Mouse (Mus musculus) midbrain, embryonic 16.5 days (tissue): Measurements from ENCODE around the gene Coro7. TPM values are rescaled to one million over a fixed set of nuclear protein-coding genes. Genes with fewer than 3 reads are reported as not detected.

Source experiments
- ATAC-seq: fragments of 200-750 bp; cut with Nextera tagmentation; 2 replicates; pipeline ENCODE4 v1.8.0; 2017; ENCODE audit warnings: moderate TSS enrichment
- H3K27ac ChIP-seq: fragments of 300-500 bp; sonication (generic); 2 replicates; pipeline ENCODE4 v1.5.1; 2014; ENCODE audit warnings: mild to moderate bottlenecking, low read length, mixed read lengths
- H3K27me3 ChIP-seq: fragments of 300-500 bp; sonication (generic); 2 replicates; pipeline ENCODE4 v1.6.1; 2014; ENCODE audit warnings: low read depth, low read length, mixed read lengths; ENCODE audit not compliant: control insufficient read depth, insufficient read depth
- H3K36me3 ChIP-seq: fragments of 300-500 bp; sonication (generic); 2 replicates; pipeline ENCODE4 v1.6.1; 2014; ENCODE audit warnings: mild to moderate bottlenecking, low read length, moderate library complexity, mixed read lengths; ENCODE audit not compliant: control insufficient read depth, insufficient read depth
- H3K4me1 ChIP-seq: fragments of 300-500 bp; sonication (generic); 2 replicates; pipeline ENCODE4 v1.6.1; 2014; ENCODE audit warnings: mild to moderate bottlenecking, low read length, mixed read lengths; ENCODE audit not compliant: control insufficient read depth, insufficient read depth
- H3K4me2 ChIP-seq: fragments of 300-500 bp; sonication (generic); 2 replicates; pipeline ENCODE4 v1.6.1; 2014; ENCODE audit warnings: mild to moderate bottlenecking, low read length, mixed read lengths
- H3K4me3 ChIP-seq: fragments of 300-500 bp; sonication (generic); 2 replicates; pipeline ENCODE4 v1.5.1; 2014; ENCODE audit warnings: low read depth, mild to moderate bottlenecking, low read length, moderate library complexity, mixed read lengths
- H3K9ac ChIP-seq: fragments of 300-500 bp; sonication (generic); 2 replicates; pipeline ENCODE4 v1.6.1; 2014; ENCODE audit warnings: low read depth, low read length, mixed read lengths
- H3K9me3 ChIP-seq: fragments of 300-500 bp; sonication (generic); replicated peaks from 2 replicates; pipeline ENCODE4 v1.6.1; 2014; ENCODE audit warnings: mild to moderate bottlenecking, low read length, mixed read lengths; ENCODE audit not compliant: control insufficient read depth, poor library complexity, severe bottlenecking
- WGBS: fragments of 180-500 bp; shearing (Covaris S2); extraction: QIAGEN DNeasy Blood & Tissue Kit; methylation state at CpG from one replicate; pipeline ENCODE4 v1.1.7; 2014; 5-methylcytosine and 5-hydroxymethylcytosine counted together
- polyA plus RNA-seq: library from polyadenylated mRNA; unstranded; fragments of >200 nt; fragmentation: Nextera tagmentation; extraction: Ambion mirVana; gene quantifications from 2 replicates; pipeline ENCODE4 v1.2.1, GENCODE M21; 2015

Coro7 gene
- polyA plus RNA-seq, 1 experiment from 2014 or later: 36.4 TPM

- H3K36me3 ChIP-seq: peaks cover 10% of the 10 kb centered on the region
- 57% methylated on average over 9 of the region's 9 CpGs for WGBS
- H3K27me3 ChIP-seq: no peaks in the 10 kb centered on the region
- no peak overlapping the region for H3K4me3 ChIP-seq
- H3K9me3 ChIP-seq: no peaks in the 10 kb centered on the region
- H3K27ac ChIP-seq: no peak overlapping the region
- no peak overlapping the region for H3K9ac ChIP-seq
- no peak overlapping the region for H3K4me2 ChIP-seq
- peak; percentile 27; the same call in 1 of the 2 replicates for ATAC-seq
- peaks cover 12% of the 10 kb centered on the region; the same call in 1 of the 2 replicates for H3K4me1 ChIP-seq
Observed at GRCm38 (mm10) chr16:4607818-4608531, 71.6 kb downstream of the Coro7 start.

GRCm38 (mm10) chr16:4606431-4607084 lies 73.0 kb downstream of the Coro7 start:
- H3K4me3 ChIP-seq: no peak overlapping the region
- no peak overlapping the region for H3K9ac ChIP-seq
- WGBS: 34% methylated on average over 5 of the region's 5 CpGs
- H3K4me2 ChIP-seq: no peak overlapping the region
- 0 out of 2 replicates have a peak overlapping the region, but pooled peaks have one; percentile 8 for H3K27ac ChIP-seq
- no peaks in the 10 kb centered on the region for H3K27me3 ChIP-seq
- peaks cover 3% of the 10 kb centered on the region for H3K36me3 ChIP-seq
- no peaks in the 10 kb centered on the region for H3K9me3 ChIP-seq
- peaks cover 15% of the 10 kb centered on the region; the same call in 1 of the 2 replicates for H3K4me1 ChIP-seq
- ATAC-seq: 0 out of 2 replicates have a peak, but pooled peaks have one; percentile 23

DNA sequence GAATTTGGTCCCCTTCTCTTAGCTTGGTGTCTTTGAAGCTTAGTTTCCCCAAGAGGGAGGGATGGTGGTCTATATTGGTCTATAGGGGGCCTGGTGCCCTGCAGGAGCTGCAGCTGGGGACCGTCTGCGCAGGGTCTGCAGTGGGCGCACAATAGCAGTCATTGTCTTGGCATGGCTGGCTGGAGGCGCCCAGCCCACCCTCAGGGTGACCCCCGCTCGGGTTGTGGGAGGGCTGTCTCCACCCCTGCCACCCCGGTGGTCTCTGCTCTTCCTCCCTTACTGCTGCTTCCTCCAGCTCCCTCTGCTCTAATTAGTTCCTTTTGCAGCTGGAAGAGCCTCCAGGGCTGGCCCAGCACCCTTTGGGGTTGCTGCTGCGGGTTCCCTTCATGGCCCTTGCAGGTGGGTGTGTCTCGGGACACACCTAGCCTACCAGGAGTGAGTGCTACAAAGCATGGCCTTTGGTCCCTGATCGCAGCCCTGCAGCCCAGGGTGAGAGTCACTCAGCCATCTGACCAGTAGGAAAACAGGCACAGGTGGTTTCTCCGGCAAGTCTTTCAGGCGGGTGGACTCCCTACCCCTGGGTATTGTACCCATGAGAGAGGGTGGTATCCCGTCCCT lies 74.0 kb downstream of the Coro7 start:
- Histone ChIP-seq H3K4me2 (no peak overlapping the region), H3K9ac (no peak overlapping the region), H3K36me3 (no peaks in the 10 kb centered on the region), H3K4me1 (peaks cover 15% of the 10 kb centered on the region; the same call in 1 of the 2 replicates), H3K27me3 (no peaks in the 10 kb centered on the region), H3K27ac (no peak overlapping the region), H3K9me3 (no peaks in the 10 kb centered on the region), H3K4me3 (no peak overlapping the region)
- 46% methylated on average over 13 of the region's 13 CpGs for WGBS
- no peak for ATAC-seq

DNA sequence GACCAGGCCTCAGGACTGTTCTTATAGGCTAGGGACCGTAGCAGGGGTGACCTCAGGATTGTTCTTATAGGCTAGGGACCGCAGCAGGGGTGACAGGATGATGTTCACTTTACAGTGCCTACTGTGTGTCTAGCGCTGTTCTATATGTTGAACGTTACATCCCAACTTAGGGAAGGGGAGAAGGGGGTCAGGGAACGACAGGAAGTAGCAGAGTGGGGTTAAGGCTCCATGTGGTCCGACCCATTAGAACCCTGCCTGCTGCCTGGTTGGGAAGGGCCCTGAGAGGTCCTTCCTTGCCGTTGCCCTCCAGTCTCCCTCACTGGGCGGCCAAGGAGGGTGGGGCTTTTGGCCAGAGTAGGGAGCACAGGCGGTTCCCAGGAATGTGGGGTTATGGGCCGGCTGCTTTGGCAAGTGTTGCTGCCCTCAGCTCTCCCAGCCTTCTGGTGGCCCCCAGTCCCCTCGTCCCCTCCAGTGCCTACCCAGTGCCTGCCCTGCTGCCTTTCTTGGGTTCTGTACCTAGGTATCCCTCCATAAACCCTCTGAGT lies 75.2 kb downstream of the Coro7 start:
- Histone ChIP-seq H3K36me3 (no peaks in the 10 kb centered on the region), H3K4me3 (no peak overlapping the region), H3K27ac (no peak overlapping the region), H3K9ac (no peak overlapping the region), H3K9me3 (no peaks in the 10 kb centered on the region), H3K4me2 (no peak overlapping the region), H3K27me3 (no peaks in the 10 kb centered on the region), H3K4me1 (peaks cover 15% of the 10 kb centered on the region; the same call in 1 of the 2 replicates)
- WGBS: 70% methylated on average over 11 of the region's 11 CpGs
- no peak for ATAC-seq

DNA sequence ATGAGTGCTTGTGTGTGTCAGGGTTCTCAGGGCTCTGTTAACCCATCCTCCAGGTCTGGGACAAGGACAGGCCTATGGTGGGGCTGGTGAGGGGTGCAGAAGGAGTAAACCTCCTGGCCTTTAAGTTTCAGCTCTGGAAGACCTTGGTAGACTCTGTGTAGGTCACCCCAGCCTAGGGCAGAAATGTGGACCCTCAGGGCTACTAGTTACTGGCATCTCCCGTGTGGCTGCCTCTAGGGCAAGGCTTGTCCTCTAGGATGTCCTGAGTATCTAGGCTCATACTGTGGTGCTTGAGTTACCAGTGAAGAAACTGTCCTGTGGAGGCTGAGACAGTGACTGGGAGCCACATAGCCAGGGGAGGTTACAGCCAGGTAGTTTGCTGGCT lies 76.1 kb downstream of the Coro7 start:
- ATAC-seq: no peak
- H3K36me3 ChIP-seq: no peaks in the 10 kb centered on the region
- peak overlapping the region; percentile 40; the same call in 1 of the 2 replicates for H3K9ac ChIP-seq
- H3K4me2 ChIP-seq: no peak overlapping the region
- no peak overlapping the region for H3K4me3 ChIP-seq
- H3K4me1 ChIP-seq: peaks cover 21% of the 10 kb centered on the region; the same call in 1 of the 2 replicates
- H3K27ac ChIP-seq: no peak overlapping the region
- 87% methylated on average over 1 of the region's 1 CpGs for WGBS
- no peaks in the 10 kb centered on the region for H3K9me3 ChIP-seq
- H3K27me3 ChIP-seq: no peaks in the 10 kb centered on the region

DNA sequence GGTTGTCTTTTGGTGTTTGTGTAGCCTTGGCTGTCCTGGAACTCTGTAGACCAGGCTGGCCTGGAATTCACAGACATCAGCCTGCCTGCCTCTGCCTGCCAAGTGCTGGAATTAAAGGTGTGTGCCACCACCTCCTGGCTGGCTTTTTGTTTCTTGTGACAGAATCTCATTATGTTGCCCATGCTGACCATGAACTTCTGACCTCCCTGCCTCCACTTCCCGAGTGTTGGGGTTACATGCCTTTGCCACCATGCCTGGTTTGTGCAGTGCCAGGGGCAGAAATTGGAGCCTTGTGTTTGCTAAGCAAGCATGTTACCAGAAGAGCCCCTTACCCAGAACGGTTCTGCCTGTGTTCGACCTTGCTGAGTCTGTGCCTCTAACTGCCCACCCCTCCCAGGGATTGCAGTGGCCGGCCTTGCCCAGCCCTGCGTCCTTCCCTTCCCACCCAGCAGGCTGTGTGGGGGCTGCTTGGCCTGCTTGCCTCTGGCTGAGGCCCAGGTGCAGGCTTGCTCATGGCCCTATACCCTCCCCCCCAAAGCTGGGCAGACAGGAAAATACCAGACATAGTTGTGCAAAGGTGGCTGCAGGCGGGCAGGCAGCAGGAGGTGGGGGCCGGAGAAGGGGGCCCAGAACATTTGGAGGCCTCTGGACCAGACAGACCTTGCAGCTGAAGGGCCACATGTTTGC lies 76.7 kb downstream of the Coro7 start:
- no peaks in the 10 kb centered on the region for H3K9me3 ChIP-seq
- H3K27me3 ChIP-seq: no peaks in the 10 kb centered on the region
- H3K4me3 ChIP-seq: no peak overlapping the region
- H3K9ac ChIP-seq: peak overlapping the region; percentile 40; the same call in 1 of the 2 replicates
- no peak overlapping the region for H3K27ac ChIP-seq
- no peaks in the 10 kb centered on the region for H3K36me3 ChIP-seq
- 35% methylated on average over 7 of the region's 7 CpGs for WGBS
- ATAC-seq: no peak
- H3K4me2 ChIP-seq: no peak overlapping the region
- peaks cover 25% of the 10 kb centered on the region for H3K4me1 ChIP-seq

- H3K9ac ChIP-seq: no peak overlapping the region
- no peaks in the 10 kb centered on the region for H3K27me3 ChIP-seq
- peaks cover 32% of the 10 kb centered on the region for H3K4me1 ChIP-seq
- no peaks in the 10 kb centered on the region for H3K9me3 ChIP-seq
- H3K27ac ChIP-seq: no peak overlapping the region
- H3K4me3 ChIP-seq: no peak overlapping the region
- WGBS: 19% methylated on average over 3 of the region's 3 CpGs
- no peak for ATAC-seq
- no peaks in the 10 kb centered on the region for H3K36me3 ChIP-seq
- H3K4me2 ChIP-seq: no peak overlapping the region
Observed at GRCm38 (mm10) chr16:4602189-4602588, 77.4 kb downstream of the Coro7 start.

- Histone ChIP-seq H3K27ac (no peak overlapping the region), H3K4me1 (peaks cover 41% of the 10 kb centered on the region), H3K27me3 (no peaks in the 10 kb centered on the region), H3K36me3 (no peaks in the 10 kb centered on the region), H3K4me3 (no peak overlapping the region), H3K9ac (no peak overlapping the region), H3K4me2 (no peak overlapping the region), H3K9me3 (no peaks in the 10 kb centered on the region)
- 79% methylated on average over 9 of the region's 9 CpGs for WGBS
- no peak for ATAC-seq
Observed at GRCm38 (mm10) chr16:4600701-4601310, 78.8 kb downstream of the Coro7 start.
